Mouse (Mus musculus) heart, postnatal 14 days (tissue): ENCODE data around the gene Zfp459. TPM values are rescaled to one million over a fixed set of nuclear protein-coding genes. Genes with fewer than 3 reads are reported as not detected.

ENCODE experiments used
- total RNA-seq, 2 experiments: library from RNA; stranded (reverse); gene quantifications; 2 replicates each; pipeline ENCODE4 v1.2.3; 2021

The Zfp459 gene
- total RNA-seq, 2 experiments from 2014 or later, result 0.29 TPM; not detected in 1

Other genes starting within 250 kb of the Zfp459 start
- gene Rsl1, start 248.2 kb downstream of the Zfp459 start, total RNA-seq, result 1 to 10 TPM; 2.9 to 4.0 TPM
- 1 to 10 TPM in 1 of 2 experiments, under 1 TPM in 1; 0.95 to 1.0 TPM for gene Zfp455, start 226.9 kb downstream of the Zfp459 start, total RNA-seq
- gene Zfp458, start 143.0 kb downstream of the Zfp459 start, total RNA-seq, result 1 to 10 TPM; 2.5 to 2.7 TPM
- gene Zfp457, start 114.9 kb downstream of the Zfp459 start, total RNA-seq, result 1 to 10 TPM; 2.9 to 4.5 TPM
- 1 to 10 TPM; 2.4 to 3.0 TPM for gene Zfp595, start 88.8 kb downstream of the Zfp459 start, total RNA-seq
- gene Gm28044, start 60.9 kb downstream of the Zfp459 start, total RNA-seq, result under 1 TPM; 0.67 to 0.93 TPM
- 1 to 10 TPM; 1.3 to 1.5 TPM for gene Zfp953, start 60.8 kb downstream of the Zfp459 start, total RNA-seq
- 1 to 10 TPM in 1 of 2 experiments, under 1 TPM in 1; 0.69 to 1.8 TPM for gene Gm28041, start 45.7 kb downstream of the Zfp459 start, total RNA-seq
- gene Zfp456, start 45.6 kb downstream of the Zfp459 start, total RNA-seq, result 1 to 10 TPM in 1 of 2 experiments, under 1 TPM in 1; 0.81 to 1.0 TPM
- 1 to 10 TPM; 1.6 to 1.8 TPM for gene Zfp429, start 21.6 kb downstream of the Zfp459 start, total RNA-seq
- gene Zfp874a, start 30.2 kb upstream of the Zfp459 start, total RNA-seq, result 1 to 10 TPM; 6.1 TPM
- gene Zfp874b, start 62.8 kb upstream of the Zfp459 start, total RNA-seq, result 10 to 100 TPM; 13.6 to 14.4 TPM
- gene Zfp58, start 79.1 kb upstream of the Zfp459 start, total RNA-seq, result 1 to 10 TPM; 4.4 to 5.1 TPM
- gene Gm26965, start 104.7 kb upstream of the Zfp459 start, total RNA-seq, result under 1 TPM in 1 of 2 experiments, not detected in 1; 0.45 TPM
- gene Zfp87, start 104.8 kb upstream of the Zfp459 start, total RNA-seq, result 10 to 100 TPM; 10.9 to 11.0 TPM
- 1 to 10 TPM; 3.9 to 4.8 TPM for gene Zfp748, start 132.4 kb upstream of the Zfp459 start, total RNA-seq
- gene Zfp729b, start 188.3 kb upstream of the Zfp459 start, total RNA-seq, result 1 to 10 TPM; 4.3 TPM
- gene Gm49345, start 216.4 kb upstream of the Zfp459 start, total RNA-seq, result under 1 TPM; 0.34 to 0.38 TPM
- 1 to 10 TPM; 3.4 TPM for gene Zfp729a, start 216.4 kb upstream of the Zfp459 start, total RNA-seq